Mouse (Mus musculus) ES-Bruce4 (cell line): ENCODE data around the gene Mxra7.

Experiments
- CTCF ChIP-seq: IDR thresholded peaks from one replicate; pipeline ENCODE4 v1.8.1; 2011; ENCODE audit warnings: low read depth, low read length
- POLR2A ChIP-seq: IDR thresholded peaks from one replicate; pipeline ENCODE4 v1.8.1; 2011; ENCODE audit warnings: low read length; ENCODE audit not compliant: insufficient read depth

DNA sequence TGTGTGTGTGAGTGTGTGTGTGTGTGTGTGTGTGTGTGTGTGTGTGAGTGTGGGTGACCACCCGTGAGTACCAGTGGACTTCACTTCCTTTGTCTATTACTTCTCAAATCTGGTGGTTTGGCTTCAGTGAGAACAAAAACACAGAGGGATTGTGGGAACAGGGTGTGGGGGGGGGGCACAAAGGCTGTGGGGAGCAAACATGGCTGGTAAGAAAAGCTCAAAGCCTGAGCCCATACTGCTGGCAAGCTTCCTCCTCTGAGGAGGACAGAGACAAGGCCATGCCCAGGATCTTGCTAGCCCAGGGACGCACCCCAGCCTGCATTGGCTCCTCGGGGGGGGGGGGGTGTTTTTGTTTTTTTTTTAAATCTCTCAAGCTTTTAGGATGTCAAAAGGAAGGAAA lies 20.3 kb downstream of the Mxra7 start:
- TF ChIP-seq CTCF (no peak), POLR2A (no peak)
